Mouse (Mus musculus) myocyte (in vitro differentiated cells): ENCODE measurements around the gene Crybg2. TPM values are rescaled to one million over a fixed set of nuclear protein-coding genes. Genes with fewer than 3 reads are reported as not detected.

Experiments used
- H3K27me3 ChIP-seq: one replicate; pipeline ENCODE4 v1.6.1; 2011; ENCODE audit not compliant: control insufficient read depth, insufficient read depth, insufficient read length
- H3K36me3 ChIP-seq: one replicate; pipeline ENCODE4 v1.6.1; 2011; ENCODE audit not compliant: control insufficient read depth, insufficient read depth
- H3K4me2 ChIP-seq: one replicate; pipeline ENCODE4 v1.6.1; 2011; ENCODE audit warnings: low read depth, control low read depth
- H3K4me3 ChIP-seq: one replicate; pipeline ENCODE4 v1.5.1; 2011; ENCODE audit warnings: mild to moderate bottlenecking, control low read depth, moderate library complexity
- H3K79me2 ChIP-seq: one replicate; pipeline ENCODE4 v1.6.1; 2011; ENCODE audit not compliant: control insufficient read depth, insufficient read depth
- H3ac ChIP-seq: one replicate; pipeline ENCODE4 v1.6.1; 2011; ENCODE audit not compliant: control insufficient read depth, insufficient read length
- CEBPB ChIP-seq: IDR thresholded peaks from 2 replicates; pipeline ENCODE4 v1.6.1; 2011; ENCODE audit warnings: mild to moderate bottlenecking, moderate library complexity; ENCODE audit not compliant: poor library complexity, insufficient read depth, severe bottlenecking
- E2F4 ChIP-seq: IDR thresholded peaks from one replicate; pipeline ENCODE4 v1.6.1; 2011; ENCODE audit warnings: mild to moderate bottlenecking, control low read depth, moderate library complexity; ENCODE audit not compliant: insufficient read depth
- MAX ChIP-seq: IDR thresholded peaks from one replicate; pipeline ENCODE4 v1.6.1; 2011; ENCODE audit warnings: low read depth, mild to moderate bottlenecking, control low read depth
- MYOD1 ChIP-seq, 3 experiments: IDR thresholded peaks; one replicate each; pipeline ENCODE4 v1.6.1; 2011; ENCODE audit warnings: control low read depth in 2 of 3, low read depth in 2 of 3, mild to moderate bottlenecking in 2 of 3, moderate library complexity in 1 of 3; ENCODE audit not compliant: insufficient read length in 2 of 3, control insufficient read depth in 1 of 3
- MYOG ChIP-seq, 3 experiments: IDR thresholded peaks; one replicate each; pipeline ENCODE4 v1.6.1; 2011; ENCODE audit warnings: control low read depth in 2 of 3, low read depth in 2 of 3, mild to moderate bottlenecking in 2 of 3; ENCODE audit not compliant: insufficient read length in 2 of 3, control insufficient read depth in 1 of 3, insufficient read depth in 1 of 3
- POLR2A ChIP-seq: IDR thresholded peaks from one replicate; pipeline ENCODE4 v1.6.1; 2011; ENCODE audit warnings: low read depth, mild to moderate bottlenecking, control low read depth, moderate library complexity; ENCODE audit not compliant: insufficient read length
- POLR2AphosphoS2 ChIP-seq: IDR thresholded peaks from one replicate; pipeline ENCODE4 v1.6.1; 2011; ENCODE audit warnings: low read depth, control low read depth; ENCODE audit not compliant: insufficient read length
- REST ChIP-seq: IDR thresholded peaks from one replicate; pipeline ENCODE4 v1.6.1; 2011; ENCODE audit warnings: mild to moderate bottlenecking, control low read depth, moderate library complexity; ENCODE audit not compliant: insufficient read depth, insufficient read length
- SRF ChIP-seq: IDR thresholded peaks from one replicate; pipeline ENCODE4 v1.6.1; 2011; ENCODE audit warnings: low read depth; ENCODE audit not compliant: control insufficient read depth, insufficient read length
- TCF12 ChIP-seq: IDR thresholded peaks from one replicate; pipeline ENCODE4 v1.6.1; 2011; ENCODE audit warnings: mild to moderate bottlenecking, control low read depth; ENCODE audit not compliant: poor library complexity, insufficient read depth, severe bottlenecking
- TCF3 ChIP-seq: IDR thresholded peaks from one replicate; pipeline ENCODE4 v1.6.1; 2011; ENCODE audit warnings: low read depth, control low read depth; ENCODE audit not compliant: insufficient read length
- USF1 ChIP-seq: IDR thresholded peaks from one replicate; pipeline ENCODE4 v1.6.1; 2011; ENCODE audit warnings: low read depth, mild to moderate bottlenecking, control low read depth, moderate library complexity
- polyA plus RNA-seq: library from polyadenylated mRNA; unstranded; fragments of >200 nt; fragmentation: generic; extraction: Trizol; gene quantifications from one replicate; pipeline ENCODE4 v1.2.1, GENCODE M21; 2012; ENCODE audit warnings: missing spikeins

Crybg2 gene
- polyA plus RNA-seq, 1 experiment: 0.58 TPM

GRCm38 (mm10) chr4:134092382-134093288, 32.0 kb downstream of the Crybg2 start:
- Histone ChIP-seq H3K27me3 (peaks cover 15% of the 10 kb centered on the region), H3K79me2 (no peaks in the 10 kb centered on the region)
- no peak for TF ChIP-seq TCF3
- no peak for TF ChIP-seq E2F4
- no peak for TF ChIP-seq USF1
- no peak for TF ChIP-seq REST
- no peak for TF ChIP-seq CEBPB
- TF ChIP-seq MAX: no peak
- TF ChIP-seq POLR2AphosphoS2: no peak
- no peak for TF ChIP-seq MYOG (IDR thresholded peaks at IDR 0.05; ENCODE audit: control insufficient read depth in 1 of 3, insufficient read depth in 1 of 3, insufficient read length in 2 of 3, low read depth in 2 of 3)
- TF ChIP-seq TCF12: no peak

GRCm38 (mm10) chr4:134094004-134094564, 33.5 kb downstream of the Crybg2 start:
- H3K79me2 ChIP-seq: no peaks in the 10 kb centered on the region
- no peak overlapping the region for H3K4me2 ChIP-seq
- TF ChIP-seq POLR2AphosphoS2 (no peak), CEBPB (no peak), USF1 (no peak), E2F4 (no peak), TCF3 (no peak), SRF (no peak), MYOD1 (IDR thresholded peaks at IDR 0.05; ENCODE audit: control insufficient read depth in 1 of 3, insufficient read length in 2 of 3, low read depth in 2 of 3) (no peak), REST (no peak), MYOG (IDR thresholded peaks at IDR 0.05; ENCODE audit: control insufficient read depth in 1 of 3, insufficient read depth in 1 of 3, insufficient read length in 2 of 3, low read depth in 2 of 3) (no peak), TCF12 (no peak), POLR2A (no peak), MAX (no peak)

More at GRCm38 (mm10) chr4:134092382-134093288, 32.0 kb downstream of the Crybg2 start:
- Histone ChIP-seq H3ac (no peak overlapping the region), H3K36me3 (no peaks in the 10 kb centered on the region), H3K4me3 (no peak overlapping the region), H3K4me2 (peak overlapping the region; percentile 36)

GRCm38 (mm10) chr4:134094923-134095547, 34.4 kb downstream of the Crybg2 start, which contains the start of gene Cd52:
Cd52 (minus strand) TSS chr4:134095082.
- TF ChIP-seq POLR2A (no peak), TCF12 (no peak), SRF (no peak), MYOG (IDR thresholded peaks at IDR 0.05; ENCODE audit: control insufficient read depth in 1 of 3, insufficient read depth in 1 of 3, insufficient read length in 2 of 3, low read depth in 2 of 3) (no peak)
- Histone ChIP-seq H3ac (no peak within 1 kb of the TSS), H3K36me3 (no peaks in the 10 kb centered on the region), H3K79me2 (no peaks in the 10 kb centered on the region), H3K4me3 (no peak within 1 kb of the TSS), H3K27me3 (peaks cover 15% of the 10 kb centered on the region), H3K4me2 (no peak within 1 kb of the TSS)

More at GRCm38 (mm10) chr4:134094004-134094564, 33.5 kb downstream of the Crybg2 start:
- Histone ChIP-seq H3K4me3 (no peak overlapping the region), H3ac (no peak overlapping the region), H3K36me3 (no peaks in the 10 kb centered on the region), H3K27me3 (peaks cover 15% of the 10 kb centered on the region)

GRCm38 (mm10) chr4:134096120-134096519, 35.5 kb downstream of the Crybg2 start:
- Histone ChIP-seq H3K79me2 (no peaks in the 10 kb centered on the region), H3ac (no peak overlapping the region), H3K4me3 (no peak overlapping the region), H3K4me2 (no peak overlapping the region), H3K27me3 (peaks cover 15% of the 10 kb centered on the region), H3K36me3 (no peaks in the 10 kb centered on the region)
- TF ChIP-seq TCF3 (no peak), SRF (no peak), REST (no peak), E2F4 (no peak), POLR2AphosphoS2 (no peak), POLR2A (no peak), MAX (no peak), CEBPB (no peak), MYOG (IDR thresholded peaks at IDR 0.05; ENCODE audit: control insufficient read depth in 1 of 3, insufficient read depth in 1 of 3, insufficient read length in 2 of 3, low read depth in 2 of 3) (no peak), TCF12 (no peak), USF1 (no peak), MYOD1 (IDR thresholded peaks at IDR 0.05; ENCODE audit: control insufficient read depth in 1 of 3, insufficient read length in 2 of 3, low read depth in 2 of 3) (no peak)
